Mouse (Mus musculus) kidney, adult 2 months (tissue): ENCODE measurements around the gene Gna13. TPM values are rescaled to one million over a fixed set of nuclear protein-coding genes. Genes with fewer than 3 reads are reported as not detected.

ENCODE experiments used
- DNase-seq: peaks from one replicate; pipeline ENCODE4 v3.0.0; 2021
- H3K27ac ChIP-seq: fragments of 200-500 bp; 2 replicates; pipeline ENCODE4 v1.5.1; 2012; ENCODE audit warnings: low read depth, low read length, control low read depth, inconsistent platforms; ENCODE audit not compliant: insufficient read depth
- H3K27me3 ChIP-seq: fragments of 200-500 bp; replicated peaks from 2 replicates; pipeline ENCODE4 v1.6.1; 2012; ENCODE audit warnings: mild to moderate bottlenecking, moderate library complexity, low read length, inconsistent platforms; ENCODE audit not compliant: control insufficient read depth, insufficient read depth
- H3K36me3 ChIP-seq: fragments of 200-500 bp; 2 replicates; pipeline ENCODE4 v1.6.1; 2012; ENCODE audit warnings: mild to moderate bottlenecking, moderate library complexity, low read length, inconsistent platforms; ENCODE audit not compliant: control insufficient read depth, insufficient read depth
- H3K4me1 ChIP-seq: fragments of 200-500 bp; 2 replicates; pipeline ENCODE4 v1.6.1; 2011; ENCODE audit warnings: low read length; ENCODE audit not compliant: control insufficient read depth, insufficient read depth
- H3K4me3 ChIP-seq: fragments of 200-500 bp; 2 replicates; pipeline ENCODE4 v1.5.1; 2011; ENCODE audit warnings: mild to moderate bottlenecking, low read depth, low read length, control low read depth; ENCODE audit not compliant: insufficient read depth
- CTCF ChIP-seq: fragments of 200-500 bp; conservative IDR thresholded peaks from 2 replicates; pipeline ENCODE4 v1.5.1; 2011; ENCODE audit warnings: low read depth, mild to moderate bottlenecking, control low read depth, low read length, moderate library complexity, mixed read lengths; ENCODE audit not compliant: insufficient read depth, insufficient read length
- POLR2A ChIP-seq: fragments of 200-500 bp; IDR thresholded peaks from one replicate; pipeline ENCODE4 v1.6.1; 2011; ENCODE audit warnings: low read depth, low read length, control low read depth
- WGBS: fragments of 180-500 bp; shearing (Covaris S2); methylation state at CpG from one replicate; pipeline ENCODE4 v1.1.7; 2018; 5-methylcytosine and 5-hydroxymethylcytosine counted together
- polyA plus RNA-seq: library from polyadenylated mRNA; depleted of rRNA; stranded (reverse); fragments of >200 nt; gene quantifications from 2 replicates; pipeline ENCODE4 v1.2.3, GENCODE M21; 2012

Gna13 gene
- polyA plus RNA-seq, 1 experiment = 26.6 TPM

- Histone ChIP-seq H3K4me1 (peaks cover 3% of the 10 kb centered on the region; the same call in 1 of the 2 replicates), H3K27ac (no peak overlapping the region), H3K36me3 (no peaks in the 10 kb centered on the region), H3K4me3 (no peak overlapping the region), H3K27me3 (no peaks in the 10 kb centered on the region)
- DNase-seq = no peak
- TF ChIP-seq CTCF (no peak), POLR2A (no peak)
- over 99% methylated on average over 4 of the region's 4 CpGs for WGBS
Measured at GRCm38 (mm10) chr11:109422263-109422662, 59.6 kb downstream of the Gna13 start.

- H3K27ac ChIP-seq = no peak overlapping the region
- TF ChIP-seq CTCF (no peak), POLR2A (no peak)
- WGBS = 20% methylated on average over 1 of the region's 1 CpGs
- H3K4me1 ChIP-seq = peaks cover 3% of the 10 kb centered on the region; the same call in 1 of the 2 replicates
- no peak overlapping the region for H3K4me3 ChIP-seq
- DNase-seq = no peak
- no peaks in the 10 kb centered on the region for H3K27me3 ChIP-seq
- no peaks in the 10 kb centered on the region for H3K36me3 ChIP-seq
Measured at GRCm38 (mm10) chr11:109423294-109423693, 60.7 kb downstream of the Gna13 start.

GRCm38 (mm10) chr11:109425392-109426271, 63.0 kb downstream of the Gna13 start, which contains the start of gene Amz2:
Amz2 (plus strand) TSS chr11:109425946.
- peak; percentile 99 for DNase-seq
- TF ChIP-seq POLR2A (peak; percentile 75), CTCF (peak; percentile 88)
- H3K36me3 ChIP-seq = no peaks in the 10 kb centered on the region; the same call in 1 of the 2 replicates
- H3K27me3 ChIP-seq = no peaks in the 10 kb centered on the region
- H3K27ac ChIP-seq = peak within 1 kb of the TSS; percentile 72
- no peaks in the 10 kb centered on the region for H3K4me1 ChIP-seq
- peak within 1 kb of the TSS; percentile 78 for H3K4me3 ChIP-seq
- under 1% methylated on average over 65 of the region's 65 CpGs for WGBS

- no peaks in the 10 kb centered on the region for H3K4me1 ChIP-seq
- TF ChIP-seq CTCF (no peak), POLR2A (no peak)
- H3K27ac ChIP-seq = peak overlapping the region; percentile 72
- H3K4me3 ChIP-seq = peak overlapping the region; percentile 78
- no peaks in the 10 kb centered on the region; the same call in 1 of the 2 replicates for H3K36me3 ChIP-seq
- DNase-seq = no peak
- no peaks in the 10 kb centered on the region for H3K27me3 ChIP-seq
- WGBS = under 1% methylated on average over 11 of the region's 11 CpGs
Measured at GRCm38 (mm10) chr11:109426272-109426586, 63.6 kb downstream of the Gna13 start.

- Histone ChIP-seq H3K36me3 (no peaks in the 10 kb centered on the region; the same call in 1 of the 2 replicates), H3K27me3 (no peaks in the 10 kb centered on the region), H3K4me3 (no peak overlapping the region), H3K4me1 (no peaks in the 10 kb centered on the region), H3K27ac (no peak overlapping the region)
- DNase-seq = no peak
- WGBS = 97% methylated on average over 5 of the region's 5 CpGs
- TF ChIP-seq CTCF = no peak
- TF ChIP-seq POLR2A = no peak
Measured at GRCm38 (mm10) chr11:109427353-109427752, 64.7 kb downstream of the Gna13 start.

- no peak for DNase-seq
- H3K4me1 ChIP-seq = no peaks in the 10 kb centered on the region
- no peak overlapping the region for H3K27ac ChIP-seq
- no peaks in the 10 kb centered on the region; the same call in 1 of the 2 replicates for H3K36me3 ChIP-seq
- no peak for TF ChIP-seq CTCF
- TF ChIP-seq POLR2A = no peak
- H3K4me3 ChIP-seq = no peak overlapping the region
- WGBS = 90% methylated on average over 16 of the region's 16 CpGs
- no peaks in the 10 kb centered on the region for H3K27me3 ChIP-seq
Measured at GRCm38 (mm10) chr11:109434233-109434798, 71.7 kb downstream of the Gna13 start.

- Histone ChIP-seq H3K27me3 (no peaks in the 10 kb centered on the region), H3K36me3 (no peaks in the 10 kb centered on the region), H3K4me3 (no peak overlapping the region), H3K4me1 (no peaks in the 10 kb centered on the region), H3K27ac (no peak overlapping the region)
- TF ChIP-seq POLR2A = no peak
- TF ChIP-seq CTCF = no peak
- DNase-seq = no peak
- 79% methylated on average over 8 of the region's 8 CpGs for WGBS
Measured at GRCm38 (mm10) chr11:109436889-109437288, 74.3 kb downstream of the Gna13 start.
